Mouse (Mus musculus) brain, embryonic 14.5 days (tissue): ENCODE results near the gene Trir. TPM values are rescaled to one million over a fixed set of nuclear protein-coding genes. Genes with fewer than 3 reads are reported as not detected.
A peak's percentile ranks its signal among the peaks of the same experiment; 100 is the strongest.

ENCODE experiments used
- DNase-seq: peaks from one replicate; pipeline ENCODE4 v3.0.0-alpha.2; 2011; ENCODE audit warnings: low read depth
- CTCF ChIP-seq: fragments of 200-500 bp; IDR thresholded peaks from 2 replicates; pipeline ENCODE4 v1.5.1; 2012; ENCODE audit warnings: inconsistent platforms, mild to moderate bottlenecking, moderate library complexity, borderline replicate concordance; ENCODE audit not compliant: insufficient read depth, insufficient read length; ENCODE audit errors: extremely low read depth
- POLR2A ChIP-seq: fragments of 200-500 bp; IDR thresholded peaks from 2 replicates; pipeline ENCODE4 v1.6.1; 2012; ENCODE audit warnings: mild to moderate bottlenecking, inconsistent platforms, borderline replicate concordance; ENCODE audit not compliant: poor library complexity, insufficient read depth, insufficient read length, severe bottlenecking; ENCODE audit errors: extremely low read depth
- polyA plus RNA-seq: library from polyadenylated mRNA; depleted of rRNA; stranded (reverse); fragments of >200 nt; gene quantifications from 2 replicates; pipeline ENCODE4 v1.2.3, GENCODE M21; 2012

Gene Trir
- polyA plus RNA-seq, 1 experiment = 191 TPM

DNA sequence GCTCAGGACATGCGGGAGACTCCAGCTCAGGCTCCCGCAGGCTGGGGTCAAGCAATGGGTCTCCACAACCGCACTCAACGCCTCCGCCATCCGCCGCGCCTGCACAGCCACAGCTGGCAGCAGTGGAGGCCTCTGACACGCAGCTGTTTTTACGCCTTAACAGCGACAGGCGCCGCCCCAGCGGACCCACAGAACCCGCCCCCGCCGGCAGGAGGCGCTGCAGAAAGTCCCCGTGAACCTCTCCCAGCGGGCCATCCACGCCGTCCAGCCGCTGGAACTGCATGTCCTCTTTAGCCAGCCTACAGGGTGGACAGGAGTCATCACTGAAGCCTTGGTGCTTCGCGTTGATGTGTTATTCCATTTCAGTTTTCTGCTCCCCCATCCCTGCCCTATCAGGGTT, 18.9 kb upstream of the Trir start:
- DNase-seq = no peak
- TF ChIP-seq POLR2A (no peak), CTCF (peak; percentile 16; the same call in 1 of the 2 replicates)

DNA sequence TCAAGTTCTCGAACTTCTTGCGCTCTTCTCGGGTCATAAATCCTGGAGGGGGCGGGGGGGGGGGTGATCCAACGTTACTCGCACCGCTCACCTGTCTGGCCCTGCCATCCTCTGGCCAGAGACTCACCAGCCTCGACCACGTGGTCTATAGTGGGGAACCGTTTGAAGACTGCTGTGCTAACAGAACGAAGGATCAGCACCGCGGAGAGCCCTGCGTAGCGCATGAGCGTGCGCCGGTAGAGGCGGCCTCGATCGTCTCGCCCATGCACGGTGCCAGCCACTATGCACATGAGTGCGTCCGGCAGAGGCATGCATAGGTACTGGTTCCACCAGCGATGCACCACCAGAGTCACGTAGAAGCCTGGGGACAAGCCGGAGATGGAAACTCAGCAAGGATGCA, 15.4 kb upstream of the Trir start:
- no peak for DNase-seq
- TF ChIP-seq CTCF = no peak
- no peak for TF ChIP-seq POLR2A

DNA sequence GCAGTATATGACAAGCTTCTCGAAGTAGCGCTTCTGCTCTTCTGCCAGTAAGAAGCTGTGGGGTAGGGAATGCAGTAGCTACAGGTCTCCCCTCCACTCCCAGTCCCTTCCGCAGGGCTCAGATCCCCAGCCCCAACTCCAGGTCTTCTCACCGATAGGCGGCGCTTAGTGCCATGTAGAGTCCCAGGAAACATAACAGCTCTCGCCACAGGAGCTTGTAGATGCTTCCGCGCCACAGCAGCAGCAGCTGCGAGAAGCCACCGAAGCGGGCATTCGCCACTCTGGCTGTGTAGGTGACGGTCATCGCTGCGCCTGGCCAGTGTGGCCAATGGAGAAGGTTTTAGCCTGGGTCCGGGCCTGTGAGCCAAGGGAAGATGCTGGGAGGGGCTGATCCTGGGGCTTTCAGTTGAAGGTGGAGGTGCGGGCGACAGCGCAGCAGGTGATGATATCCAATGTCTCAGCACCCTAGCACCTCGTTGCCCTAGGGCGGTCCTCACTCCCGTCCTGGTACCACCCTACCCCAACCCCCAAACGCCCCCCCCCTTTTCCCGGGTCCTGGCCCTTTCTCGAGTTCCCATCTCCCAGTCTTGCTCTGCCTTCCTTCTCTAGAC, 13.3 kb upstream of the Trir start:
- peak; percentile 88 for DNase-seq
- TF ChIP-seq CTCF = peak; percentile 72
- no peak for TF ChIP-seq POLR2A

DNA sequence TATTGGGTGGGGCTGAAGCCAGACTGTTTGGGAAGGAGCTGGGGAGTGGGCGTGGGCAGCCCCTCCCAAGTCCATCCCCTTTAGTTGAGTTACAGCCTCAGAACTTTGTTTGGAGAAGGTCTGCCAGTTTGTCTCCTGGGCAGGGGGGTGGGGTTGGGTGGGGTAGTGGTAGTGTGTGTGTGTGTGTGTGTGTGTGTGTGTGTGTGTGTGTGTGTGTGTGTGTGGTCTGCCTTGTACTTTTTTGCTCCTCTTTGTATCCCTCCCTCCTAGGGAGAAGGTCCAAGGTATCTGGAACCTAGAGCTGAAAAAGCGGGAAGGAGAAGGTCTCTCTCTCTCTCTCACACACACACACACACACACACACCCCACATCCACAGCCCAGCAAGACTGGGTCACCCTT, 12.2 kb upstream of the Trir start, which contains the start of gene Best2:
TSS of gene Best2 (minus strand) at position 101 of the 400 bp plus-strand sequence.
- TF ChIP-seq POLR2A (no peak), CTCF (no peak)
- DNase-seq = no peak

DNA sequence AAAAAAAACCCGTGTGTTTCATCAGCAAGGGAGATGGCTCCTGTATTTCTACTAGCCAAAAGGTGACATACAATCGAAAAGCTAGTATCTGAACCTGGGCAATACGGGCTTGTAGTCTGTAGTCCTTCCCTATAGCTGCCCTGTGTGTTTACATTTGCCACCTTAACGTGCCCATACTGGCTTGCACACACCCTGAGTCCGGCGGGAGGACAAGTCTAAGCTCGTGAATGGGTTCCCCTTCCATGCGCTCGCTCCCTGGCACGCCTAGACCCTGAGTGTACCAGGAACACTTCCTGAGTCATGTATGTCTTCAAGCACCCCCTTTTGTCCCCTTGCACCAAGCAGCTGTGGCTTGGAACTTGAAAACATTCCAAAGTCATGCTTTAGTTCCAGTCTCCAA, 9.9 kb upstream of the Trir start:
- TF ChIP-seq CTCF (no peak), POLR2A (no peak)
- no peak for DNase-seq

DNA sequence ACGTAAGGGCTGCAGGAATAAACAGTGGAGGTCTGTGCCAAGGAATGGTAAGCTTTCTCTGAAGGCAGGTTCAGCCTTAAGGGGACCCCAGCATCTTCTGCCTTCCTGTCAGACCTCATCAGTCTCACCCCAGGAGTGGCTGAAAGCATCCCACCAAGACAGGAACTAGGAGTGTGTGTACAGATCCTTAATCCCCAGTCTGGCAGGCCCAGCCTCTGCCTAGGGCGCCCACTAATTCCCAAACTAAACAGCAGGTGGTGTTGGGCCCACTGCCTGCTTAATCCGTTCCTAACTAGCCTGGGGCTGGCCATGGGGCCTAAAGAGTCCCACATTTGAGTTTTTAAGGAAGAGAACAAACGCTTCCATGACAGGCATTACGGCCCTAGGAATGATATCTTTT, 9.4 kb upstream of the Trir start:
- no peak for DNase-seq
- TF ChIP-seq CTCF (no peak), POLR2A (no peak)

DNA sequence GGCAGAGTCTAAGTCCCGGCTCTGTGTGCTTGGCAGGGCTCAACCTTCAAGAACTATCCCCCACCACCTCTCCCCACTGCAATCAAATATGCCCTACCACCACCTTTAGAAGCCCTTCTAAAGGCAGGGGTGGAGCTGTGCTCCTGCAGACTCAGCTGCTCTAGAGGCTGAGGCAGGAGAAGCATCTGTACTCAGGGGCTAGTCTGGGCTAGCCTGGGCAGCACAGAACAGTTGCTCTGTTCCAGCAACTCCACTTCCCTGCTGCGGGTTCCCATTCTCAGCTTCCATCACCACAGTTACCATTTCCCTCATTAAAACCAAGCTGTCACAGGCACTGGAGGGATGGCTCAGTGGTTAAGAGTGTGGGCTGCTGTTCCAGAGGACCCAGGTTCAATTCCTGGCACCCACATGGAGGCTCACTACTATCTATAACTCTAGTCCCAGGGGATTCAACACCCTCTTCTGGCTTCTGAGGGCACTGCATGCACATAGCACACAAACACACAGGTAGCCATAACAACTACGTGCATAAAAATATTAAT, 5.0 kb upstream of the Trir start:
- no peak for DNase-seq
- TF ChIP-seq POLR2A (no peak), CTCF (no peak)

DNA sequence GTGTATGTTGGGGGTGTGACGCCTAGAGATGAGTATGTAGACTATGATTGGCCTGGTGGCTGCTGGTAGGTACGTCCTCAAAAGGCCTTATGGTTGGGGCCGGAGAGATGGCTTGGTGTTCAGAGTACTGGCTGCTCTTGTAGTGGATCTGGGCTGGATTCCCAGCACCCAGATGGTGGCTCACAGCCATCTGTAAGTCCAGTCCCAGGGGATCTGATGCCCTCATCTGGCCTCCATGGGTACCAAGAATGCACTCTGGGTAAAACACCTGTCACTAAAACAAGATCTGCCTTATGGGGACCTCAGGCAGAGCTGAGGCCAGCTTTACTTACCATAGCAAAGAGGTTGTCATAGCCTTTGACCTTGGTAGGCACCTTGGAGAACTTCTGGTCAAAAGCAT, 2.8 kb upstream of the Trir start:
- TF ChIP-seq POLR2A (no peak), CTCF (no peak)
- no peak for DNase-seq

DNA sequence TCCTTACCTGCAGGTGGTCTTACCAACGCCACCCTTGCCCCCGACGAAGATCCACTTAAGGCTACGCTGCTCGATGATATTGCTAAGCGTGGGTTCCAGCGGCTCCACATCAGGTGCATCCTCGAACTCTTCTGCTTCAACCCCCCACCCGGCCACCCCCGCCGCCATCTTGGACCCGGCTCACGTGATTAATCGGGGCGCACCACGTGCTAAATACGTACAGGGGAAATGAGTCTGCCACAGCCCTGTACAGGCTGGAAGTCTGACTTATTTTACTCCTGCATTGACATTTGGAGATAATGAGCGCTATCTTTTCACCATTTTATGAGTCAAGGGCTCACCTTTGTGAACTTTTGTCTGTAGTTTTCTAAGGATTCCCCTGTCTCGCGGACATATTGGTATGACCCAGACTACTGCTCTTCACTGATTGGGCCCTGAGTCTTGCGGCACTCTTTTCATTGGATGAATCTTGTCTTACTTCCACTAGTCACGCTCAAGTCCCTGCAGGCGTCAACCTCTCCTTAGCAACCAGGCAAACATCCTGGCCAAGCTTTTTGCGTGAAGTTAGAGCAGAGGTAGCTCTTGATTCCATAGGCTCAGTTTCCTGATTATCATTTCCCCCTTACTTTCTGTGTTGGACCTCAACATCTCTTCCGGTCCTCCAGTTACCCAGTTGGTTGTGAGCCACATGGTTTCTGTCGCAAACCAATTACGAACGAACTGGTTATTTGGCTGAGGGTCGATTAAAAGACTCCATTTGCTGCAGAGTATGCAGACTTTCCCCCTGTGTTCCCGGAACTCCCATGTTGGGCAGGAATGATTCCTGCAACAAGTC, 1.3 kb upstream of the Trir start, which contains the start of gene Asna1:
TSS of gene Asna1 (minus strand) at position 184 of the 835 bp plus-strand sequence.
- DNase-seq = peak; percentile 98
- no peak for TF ChIP-seq CTCF
- TF ChIP-seq POLR2A = peak; percentile 31; the same call in 1 of the 2 replicates

DNA sequence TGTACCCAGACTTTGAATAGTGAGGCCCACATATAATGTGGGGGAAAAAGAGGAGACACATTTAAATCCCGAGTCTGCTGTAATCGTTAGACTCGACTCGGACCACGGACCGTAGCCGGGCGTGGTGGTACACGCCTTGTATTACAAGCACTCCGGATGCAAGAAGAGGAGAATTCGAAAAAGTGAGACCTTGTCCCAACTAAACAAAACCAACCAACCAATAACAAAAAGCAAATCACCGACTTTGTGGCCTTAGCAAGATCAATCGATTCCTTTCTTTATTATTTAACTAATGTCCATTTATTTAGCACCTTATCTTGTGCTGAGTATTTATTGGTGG, 863 bp downstream of the Trir start:
- peak; percentile 30 for DNase-seq
- TF ChIP-seq POLR2A (no peak), CTCF (no peak)

DNA sequence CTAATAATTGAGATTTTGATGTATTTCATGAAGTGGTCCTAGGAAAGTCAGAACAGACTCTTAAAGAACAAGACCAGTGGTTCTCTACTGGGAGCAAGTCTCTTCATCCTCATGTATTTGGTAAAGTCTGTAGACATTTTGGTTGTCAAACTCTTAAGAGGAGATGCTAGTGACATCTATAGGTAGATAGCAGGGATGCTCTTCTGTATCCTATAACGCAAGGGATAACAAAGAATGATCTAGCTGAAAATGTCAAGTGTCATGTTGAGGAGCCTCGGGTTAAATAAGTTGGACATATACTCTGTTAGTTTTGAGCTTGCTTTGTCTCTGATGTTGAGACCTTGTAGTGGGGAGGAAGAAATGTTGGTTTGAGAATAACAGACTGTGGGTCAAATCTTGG, 1.3 kb downstream of the Trir start:
- TF ChIP-seq CTCF (no peak), POLR2A (no peak)
- DNase-seq = peak; percentile 35
